In the genomic region with DNA sequence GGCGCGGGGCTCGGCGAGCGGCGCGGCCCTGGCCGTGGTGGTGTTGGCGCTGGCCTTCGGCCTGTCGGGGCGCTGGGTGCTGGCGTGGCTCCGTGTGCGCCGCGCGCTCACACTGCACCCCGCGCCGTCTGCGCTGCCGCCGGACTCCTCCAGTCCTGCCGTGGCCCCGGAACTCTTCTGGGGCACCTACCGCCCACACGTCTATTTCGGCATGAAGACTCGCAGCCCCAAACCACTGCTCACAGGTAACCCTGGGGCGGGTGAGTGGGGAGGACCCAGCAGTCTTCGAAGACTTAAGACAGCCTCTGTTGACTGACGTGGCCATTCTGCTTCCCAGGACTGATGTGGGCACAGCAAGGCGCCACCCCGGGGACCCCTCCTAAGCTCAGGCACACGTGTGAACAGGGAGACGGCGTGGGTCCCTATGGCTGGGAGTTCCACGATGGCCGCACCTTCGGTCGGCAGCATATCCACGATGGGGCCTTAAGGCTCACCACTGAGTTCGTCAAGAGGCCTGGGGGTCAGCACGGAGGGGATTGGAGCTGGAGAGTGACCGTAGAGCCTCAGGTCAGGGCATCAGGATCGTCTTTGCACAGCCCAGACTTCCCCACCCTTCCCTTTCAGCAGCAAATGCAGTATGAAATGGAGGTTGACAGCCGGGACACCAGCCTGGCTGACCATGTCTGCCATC, we compare ENCODE assay signal across 8 mouse cellular contexts. TPM values are rescaled to one million over a fixed set of nuclear protein-coding genes. Genes with fewer than 3 reads are reported as not detected.
DNase-seq lines count a peak whose midpoint lies in the region; ATAC-seq and TF ChIP-seq lines count a peak whose summit lies in the region.

No protein-coding gene starts in this region.

- H3K9ac ChIP-seq in midbrain, embryonic 16.5 days (ENCODE audit: low read depth, low read length), result peak overlapping the region; percentile 93

- no peaks in the 10 kb centered on the region for H3K27me3 ChIP-seq in testis, adult 2 months (ENCODE audit: control insufficient read depth, insufficient read depth, low read length)
- H3K27me3 ChIP-seq in midbrain, embryonic 16.5 days (ENCODE audit: control insufficient read depth, insufficient read depth, low read depth, low read length), result no peaks in the 10 kb centered on the region

- WGBS in midbrain, embryonic 16.5 days, result 1% methylated on average over 40 of the region's 48 CpGs

- ATAC-seq in midbrain, embryonic 16.5 days, result peak; percentile 52

- H3K9me3 ChIP-seq in midbrain, embryonic 16.5 days (replicated peaks; ENCODE audit: control insufficient read depth, low read length, poor library complexity, severe bottlenecking), result no peaks in the 10 kb centered on the region

- H3K4me3 ChIP-seq in testis, adult 2 months (ENCODE audit: control insufficient read depth, low read depth, low read length), result peak overlapping the region; percentile 99
- peak overlapping the region; percentile 86 for H3K4me3 ChIP-seq in midbrain, embryonic 16.5 days (ENCODE audit: low read depth, low read length)

- peak overlapping the region; percentile 95 for H3K4me2 ChIP-seq in midbrain, embryonic 16.5 days (ENCODE audit: low read length)

- H3K4me1 ChIP-seq in testis, adult 2 months (ENCODE audit: control insufficient read depth, insufficient read depth, low read length), result peaks cover 16% of the 10 kb centered on the region
- H3K4me1 ChIP-seq in midbrain, embryonic 16.5 days (ENCODE audit: control insufficient read depth, insufficient read depth, low read length), result peaks cover 29% of the 10 kb centered on the region

- no peak for TF ChIP-seq CTCF in testis, adult 2 months (IDR thresholded peaks at IDR 0.05; ENCODE audit: control insufficient read depth, insufficient read depth, insufficient replicate concordance, low read depth, low read length)

- no peaks in the 10 kb centered on the region; the same call in 1 of the 2 replicates for H3K36me3 ChIP-seq in testis, adult 2 months (ENCODE audit: control insufficient read depth, insufficient read depth, low read length)
- peaks cover 15% of the 10 kb centered on the region for H3K36me3 ChIP-seq in midbrain, embryonic 16.5 days (ENCODE audit: control insufficient read depth, insufficient read depth, low read length)

- H3K27ac ChIP-seq in testis, adult 2 months (ENCODE audit: control insufficient read depth, insufficient read depth, low read depth, low read length), result peak overlapping the region; percentile 64; the same call in 1 of the 2 replicates
- H3K27ac ChIP-seq in midbrain, embryonic 16.5 days (ENCODE audit: low read length), result peak overlapping the region; percentile 81

- no peak for TF ChIP-seq POLR2A in testis, adult 2 months (IDR thresholded peaks at IDR 0.05; ENCODE audit: control insufficient read depth, low read depth, low read length)

- DNase-seq in cerebellum, adult 9-10 months, result peak; percentile 54
- no peak for DNase-seq in cerebellum, adult 18-20 months
- DNase-seq in testis, postnatal 10 days (ENCODE audit: low spot score), result no peak
- DNase-seq in induced T-regulatory cell, adult 2 months (ENCODE audit: low read depth), result peak; percentile 73
- DNase-seq in adrenal gland, adult 8-10 months, result no peak
- DNase-seq in lung, adult 18-20 months, result no peak

RNA-seq across cellular contexts. Expression of gene Mogs, which starts 0.5 kb away (rescaled TPM):
- 20.7 and 20.9 TPM in 2 replicates for polyA plus RNA-seq in testis, adult 2 months (2012; rRNA removed)
- polyA plus RNA-seq in midbrain, embryonic 16.5 days (2015; fragmentation: Nextera tagmentation; extraction: Ambion mirVana), result 20.9 and 21.6 TPM in 2 replicates
- 10 to 100 TPM; 45.9 to 91.9 (median 62.8) TPM for total RNA-seq in adrenal gland, adult 8-10 months (2022)

RNA-seq across cellular contexts. Expression of gene Wbp1, which starts 5.5 kb away (rescaled TPM):
- 53.0 and 63.3 TPM in 2 replicates for polyA plus RNA-seq in testis, adult 2 months (2012; rRNA removed)
- polyA plus RNA-seq in midbrain, embryonic 16.5 days (2015; fragmentation: Nextera tagmentation; extraction: Ambion mirVana), result 148 and 163 TPM in 2 replicates
- total RNA-seq in adrenal gland, adult 8-10 months (2022), result 100 to 1,000 TPM; 100 to 106 (median 105) TPM

RNA-seq across cellular contexts. Expression of gene Mrpl53, which starts 7.0 kb away (rescaled TPM):
- 71.3 and 82.0 TPM in 2 replicates for polyA plus RNA-seq in testis, adult 2 months (2012; rRNA removed)
- polyA plus RNA-seq in midbrain, embryonic 16.5 days (2015; fragmentation: Nextera tagmentation; extraction: Ambion mirVana), result 113 and 115 TPM in 2 replicates
- total RNA-seq in adrenal gland, adult 8-10 months (2022), result 100 to 1,000 TPM in 1 of 4 experiments, 10 to 100 TPM in 3; 81.6 to 113 (median 89.5) TPM

RNA-seq across cellular contexts. Expression of gene Ino80b, which starts 9.4 kb away (rescaled TPM):
- polyA plus RNA-seq in testis, adult 2 months (2012; rRNA removed), result 35.0 and 50.6 TPM in 2 replicates
- 13.3 and 14.5 TPM in 2 replicates for polyA plus RNA-seq in midbrain, embryonic 16.5 days (2015; fragmentation: Nextera tagmentation; extraction: Ambion mirVana)
- 10 to 100 TPM; 24.9 to 32.3 (median 28.0) TPM for total RNA-seq in adrenal gland, adult 8-10 months (2022)

RNA-seq across cellular contexts. Expression of gene Gm42688, which starts 14.4 kb away (rescaled TPM):
- polyA plus RNA-seq in testis, adult 2 months (2012; rRNA removed), result 9.4 and 10.0 TPM in 2 replicates
- 5.3 and 5.9 TPM in 2 replicates for polyA plus RNA-seq in midbrain, embryonic 16.5 days (2015; fragmentation: Nextera tagmentation; extraction: Ambion mirVana)
- total RNA-seq in adrenal gland, adult 8-10 months (2022), result 10 to 100 TPM in 2 of 4 experiments, 1 to 10 TPM in 2; 5.9 to 14.3 (median 10.1) TPM

Comparison
In these comparisons a context has a peak if more than half of its experiments do, and no peak if none do; other contexts are left out.
1. DNase-seq: peak in cerebellum, adult 9-10 months (single experiment) and induced T-regulatory cell, adult 2 months (single experiment); none in cerebellum, adult 18-20 months (0 of 2), testis, postnatal 10 days (single experiment), adrenal gland, adult 8-10 months (single experiment) and lung, adult 18-20 months (0 of 2).